Mouse (Mus musculus) effector memory CD4-positive, alpha-beta T cell, adult 7 months (primary cell): ENCODE measurements around the gene Clasp2. TPM values are rescaled to one million over a fixed set of nuclear protein-coding genes. Genes with fewer than 3 reads are reported as not detected.

Experiments used
- polyA plus RNA-seq: library from polyadenylated mRNA; unstranded; fragments of 100-300 nt; shearing (Covaris generic); gene quantifications from one replicate; pipeline ENCODE4 v1.2.1, GENCODE M21; 2017

Gene Clasp2
- polyA plus RNA-seq: 24.3 TPM

DNA sequence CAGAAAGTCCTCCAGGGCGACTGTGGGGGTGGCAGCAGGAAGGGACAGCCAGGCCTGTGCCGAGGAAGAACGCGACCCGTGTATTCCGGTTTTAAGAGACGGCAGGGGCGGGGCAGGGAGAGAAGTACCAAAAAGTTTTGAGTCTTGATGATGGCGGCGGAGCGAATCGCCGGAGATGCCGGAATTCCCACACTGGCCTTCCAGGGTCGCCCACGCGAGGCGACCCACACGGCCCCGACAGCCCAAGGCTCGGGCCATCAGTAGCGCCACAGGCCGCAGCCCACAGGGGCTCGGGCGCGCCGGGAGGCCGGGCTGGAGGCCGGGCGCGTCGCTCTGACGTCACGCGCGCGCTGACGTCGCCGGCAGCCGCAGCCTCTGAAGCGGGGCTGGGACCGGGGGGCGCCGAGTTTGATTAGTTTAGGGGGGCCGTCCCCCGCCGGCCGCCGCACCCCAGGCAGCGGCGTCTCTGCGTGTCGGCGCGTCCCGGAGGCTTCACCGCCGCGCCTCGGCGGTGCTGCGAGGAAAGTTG, at the start of gene Clasp2:
TSS of gene Clasp2 (plus strand) at position 366 of the 529 bp plus-strand sequence.

DNA sequence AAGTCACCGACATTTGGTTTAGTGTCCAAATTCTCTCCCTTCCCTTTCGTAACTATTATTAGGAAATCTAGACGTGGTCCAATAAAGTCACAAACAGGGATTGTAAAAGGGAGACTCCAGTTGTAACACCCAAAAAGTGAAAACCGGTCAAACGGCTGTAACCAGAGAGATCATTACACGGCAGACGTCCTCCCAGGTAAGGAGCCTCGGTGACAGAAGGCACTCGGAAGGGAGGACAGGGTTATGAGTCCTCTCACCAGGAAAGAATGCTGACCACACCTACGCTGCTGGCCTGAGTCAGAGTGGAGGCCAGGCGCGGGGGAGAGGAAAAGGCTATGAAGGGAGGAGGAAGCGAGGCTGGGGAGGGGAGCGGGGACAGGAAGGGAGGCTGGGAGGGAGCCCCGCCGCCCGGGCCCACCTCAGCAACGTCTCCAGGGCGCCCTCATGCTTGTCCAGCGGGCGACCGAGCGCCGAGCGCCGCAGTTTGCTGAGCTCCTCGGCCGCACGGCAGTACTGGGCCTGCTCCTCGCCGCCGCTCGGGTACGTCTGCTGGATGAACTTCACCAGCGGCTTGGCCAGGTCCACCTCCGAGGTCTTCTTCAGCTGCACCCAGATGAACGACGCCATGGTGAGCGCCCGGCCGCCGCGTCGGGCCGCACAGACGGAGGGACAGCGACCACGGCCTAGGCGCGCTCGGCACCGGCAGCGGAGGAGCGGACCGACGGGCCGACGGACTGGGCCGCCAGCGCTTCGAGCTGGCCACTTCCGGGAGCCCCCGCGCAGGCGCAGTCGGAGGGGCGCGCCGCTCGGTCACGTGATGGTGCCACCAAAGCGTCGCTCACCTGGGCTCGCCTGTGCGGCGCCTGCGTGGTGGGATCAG, 33.6 kb upstream of the Clasp2 start, which contains the start of gene Pdcd6ip:
TSS of gene Pdcd6ip (minus strand) at position 779 of the 880 bp plus-strand sequence.

DNA sequence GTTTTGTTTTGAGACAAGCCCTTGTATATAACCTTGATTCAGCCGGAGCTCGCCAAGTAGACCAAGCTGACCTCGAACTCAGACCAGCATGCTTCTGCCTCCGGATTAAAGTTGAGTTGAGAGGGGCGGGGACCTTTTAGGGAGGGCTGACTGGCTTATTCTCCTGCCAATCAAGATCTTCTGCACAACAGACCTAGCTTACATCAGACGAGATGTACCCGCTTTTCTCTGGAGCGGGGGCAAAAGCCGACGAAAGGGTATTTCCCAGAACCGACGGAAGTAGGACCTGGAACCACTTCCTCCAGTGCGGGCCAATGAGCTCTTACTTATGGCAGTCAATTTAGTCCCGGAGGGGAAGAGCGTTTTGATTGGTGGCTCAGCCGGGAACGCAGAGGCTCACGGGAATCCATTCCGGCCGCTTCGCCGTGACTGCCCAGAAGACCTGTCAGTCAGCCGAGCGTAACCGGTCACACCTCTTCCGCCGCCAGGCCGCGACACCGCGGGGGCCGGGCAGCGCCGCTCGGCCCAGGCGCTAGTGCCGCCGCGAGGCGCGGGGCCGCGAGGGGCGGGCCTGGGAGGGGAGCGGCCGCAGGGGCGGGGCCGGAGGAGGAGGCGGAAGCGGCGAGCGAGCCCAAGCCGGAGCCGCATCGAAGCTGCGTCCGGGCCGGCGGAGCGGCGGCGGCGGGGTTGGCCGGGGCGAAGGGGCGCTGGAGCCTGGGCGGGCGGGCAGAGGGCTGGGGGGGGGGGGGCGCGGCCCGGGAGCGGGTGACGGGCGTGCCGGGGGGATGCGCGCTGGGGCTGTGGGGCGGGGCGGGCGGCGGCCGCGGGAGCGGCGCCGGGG, 189.5 kb downstream of the Clasp2 start, which contains the start of gene Ubp1:
TSS of gene Ubp1 (plus strand) at position 401 of the 841 bp plus-strand sequence.

Other genes with a start within 250 kb of the Clasp2 start
- 230 TPM for gene Pdcd6ip, start 33.2 kb upstream of the Clasp2 start, polyA plus RNA-seq
- gene Ubp1, start 189.5 kb downstream of the Clasp2 start, polyA plus RNA-seq: 79.3 TPM